Mouse (Mus musculus): ENCODE results near the gene Nek9. TPM values are rescaled to one million over a fixed set of nuclear protein-coding genes. Genes with fewer than 3 reads are reported as not detected.

Gene Nek9
- 26.4 and 28.7 TPM in 2 replicates for polyA plus RNA-seq (2015; fragmentation: Nextera tagmentation; extraction: Ambion mirVana)

DNA sequence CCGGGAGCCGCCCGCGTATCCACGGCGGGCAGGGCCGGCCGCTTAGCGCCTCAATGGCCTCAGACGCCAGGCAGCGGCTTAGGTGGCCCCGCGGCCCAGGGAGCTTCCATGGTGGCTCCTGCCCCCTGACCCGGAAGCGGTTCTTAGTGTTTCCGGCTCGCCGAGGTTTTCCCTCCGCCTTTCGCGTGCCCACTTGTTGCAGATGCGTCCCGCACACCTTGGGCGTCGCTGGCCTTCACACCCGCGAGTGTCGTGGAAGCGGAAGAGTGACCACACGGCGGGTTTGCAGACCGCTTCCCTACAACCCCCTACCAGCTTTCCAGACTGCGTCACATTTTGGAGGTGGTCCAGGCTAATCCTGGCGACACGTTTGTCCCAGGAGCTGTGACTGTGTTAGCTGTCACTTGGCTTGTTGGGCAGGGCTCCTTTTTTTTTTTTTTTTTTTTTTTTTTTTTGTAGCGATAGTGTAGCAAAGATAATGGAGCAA, at the start of gene Nek9:
Gene Nek9 (minus strand): TSS at position 120 of the 487 bp plus-strand sequence.
- Histone ChIP-seq H3K4me1 (peaks cover 17% of the 10 kb centered on the region), H3K27me3 (no peaks in the 10 kb centered on the region), H3K27ac (peak within 1 kb of the TSS; percentile 90), H3K4me3 (peak within 1 kb of the TSS; percentile 97), H3K4me2 (peak within 1 kb of the TSS; percentile 68), H3K9me3 (no peaks in the 10 kb centered on the region), H3K9ac (peak within 1 kb of the TSS; percentile 99), H3K36me3 (peaks cover 22% of the 10 kb centered on the region)
- ATAC-seq (ENCODE audit: insufficient number of reproducible peaks, insufficient read depth, low FRiP score, low TSS enrichment, low read depth) = peak; percentile 59; the same call in 1 of the 2 replicates
- WGBS = under 1% methylated on average over 36 of the region's 36 CpGs

- no peaks in the 10 kb centered on the region for H3K36me3 ChIP-seq
- H3K27ac ChIP-seq = no peak overlapping the region
- H3K9me3 ChIP-seq = no peaks in the 10 kb centered on the region
- 56% methylated on average over 5 of the region's 5 CpGs for WGBS
- ATAC-seq (ENCODE audit: insufficient number of reproducible peaks, insufficient read depth, low FRiP score, low TSS enrichment, low read depth) = no peak
- H3K27me3 ChIP-seq = no peaks in the 10 kb centered on the region
- no peak overlapping the region for H3K4me2 ChIP-seq
- no peak overlapping the region for H3K4me3 ChIP-seq
- no peak overlapping the region for H3K9ac ChIP-seq
- H3K4me1 ChIP-seq = peaks cover 4% of the 10 kb centered on the region; the same call in 1 of the 2 replicates
Measured at GRCm38 (mm10) chr12:85385995-85386375, 46.8 kb upstream of the Nek9 start.

DNA sequence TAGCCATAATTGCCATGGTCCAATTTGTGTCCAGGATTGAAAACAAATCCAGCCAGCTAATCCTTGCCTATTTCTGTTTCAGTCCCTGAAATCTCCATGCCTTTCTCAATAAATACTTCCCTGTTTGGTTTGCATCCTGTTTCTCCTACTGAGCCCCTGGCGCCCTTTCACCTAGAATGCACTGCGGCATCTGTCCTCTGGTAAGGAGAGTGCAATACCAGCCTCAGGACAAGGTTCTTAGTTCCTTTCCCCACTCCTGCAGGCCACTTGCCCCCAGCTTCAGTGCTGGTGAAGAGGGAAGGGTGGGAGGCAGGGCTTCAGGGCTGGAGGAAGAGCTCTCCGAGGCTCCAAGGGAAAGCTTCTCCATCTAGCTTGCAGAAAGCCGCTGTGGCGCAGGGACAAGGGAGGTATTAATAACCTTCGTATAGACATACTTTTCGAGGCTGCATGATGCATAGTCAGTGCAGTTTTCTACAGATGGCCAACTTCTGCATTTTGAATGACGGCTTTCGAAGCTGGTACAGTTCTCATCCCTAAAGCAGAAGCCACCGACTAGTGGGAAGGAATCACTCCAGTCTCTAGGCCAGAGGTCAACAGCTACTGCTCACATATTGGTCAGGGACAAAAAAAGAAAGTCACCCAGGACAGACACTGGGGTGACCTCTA, 46.3 kb upstream of the Nek9 start:
- H3K36me3 ChIP-seq = no peaks in the 10 kb centered on the region
- H3K4me2 ChIP-seq = no peak overlapping the region
- H3K27ac ChIP-seq = no peak overlapping the region
- H3K9ac ChIP-seq = no peak overlapping the region
- 73% methylated on average over 10 of the region's 10 CpGs for WGBS
- no peak overlapping the region for H3K4me3 ChIP-seq
- H3K9me3 ChIP-seq = no peaks in the 10 kb centered on the region
- no peak for ATAC-seq (ENCODE audit: insufficient number of reproducible peaks, insufficient read depth, low FRiP score, low TSS enrichment, low read depth)
- H3K4me1 ChIP-seq = peaks cover 4% of the 10 kb centered on the region; the same call in 1 of the 2 replicates
- no peaks in the 10 kb centered on the region for H3K27me3 ChIP-seq

- no peak overlapping the region for H3K9ac ChIP-seq
- no peak overlapping the region for H3K4me3 ChIP-seq
- H3K4me2 ChIP-seq = no peak overlapping the region
- H3K9me3 ChIP-seq = no peaks in the 10 kb centered on the region
- H3K4me1 ChIP-seq = peaks cover 4% of the 10 kb centered on the region; the same call in 1 of the 2 replicates
- H3K27me3 ChIP-seq = no peaks in the 10 kb centered on the region
- ATAC-seq (ENCODE audit: insufficient number of reproducible peaks, insufficient read depth, low FRiP score, low TSS enrichment, low read depth) = no peak
- H3K27ac ChIP-seq = no peak overlapping the region
- WGBS = 73% methylated on average over 14 of the region's 14 CpGs
- no peaks in the 10 kb centered on the region for H3K36me3 ChIP-seq
Measured at GRCm38 (mm10) chr12:85382761-85383680, 43.9 kb upstream of the Nek9 start.

DNA sequence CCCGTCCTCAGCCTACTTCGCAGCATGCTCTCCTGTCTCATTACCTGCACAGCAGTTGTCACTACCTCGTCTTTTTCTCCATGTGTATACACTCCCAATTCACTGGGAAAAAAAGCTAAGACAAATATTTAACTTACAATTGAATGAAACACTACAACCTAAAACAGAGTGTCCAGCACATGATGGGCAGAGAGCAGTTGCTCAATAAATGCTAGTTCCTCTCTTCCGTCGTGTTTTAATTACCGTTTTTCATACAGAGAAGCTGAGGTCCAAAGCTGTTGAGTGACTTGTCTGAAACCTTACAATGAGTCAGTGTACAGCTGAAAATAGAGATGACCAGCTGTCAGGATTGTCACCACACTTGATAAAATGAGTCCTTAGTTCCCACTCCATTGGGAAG, 42.4 kb upstream of the Nek9 start:
- Histone ChIP-seq H3K4me1 (peaks cover 4% of the 10 kb centered on the region; the same call in 1 of the 2 replicates), H3K4me3 (no peak overlapping the region), H3K36me3 (no peaks in the 10 kb centered on the region), H3K4me2 (no peak overlapping the region), H3K9me3 (no peaks in the 10 kb centered on the region), H3K27ac (no peak overlapping the region), H3K9ac (no peak overlapping the region), H3K27me3 (no peaks in the 10 kb centered on the region)
- WGBS = 90% methylated on average over 6 of the region's 6 CpGs
- no peak for ATAC-seq (ENCODE audit: insufficient number of reproducible peaks, insufficient read depth, low FRiP score, low TSS enrichment, low read depth)

DNA sequence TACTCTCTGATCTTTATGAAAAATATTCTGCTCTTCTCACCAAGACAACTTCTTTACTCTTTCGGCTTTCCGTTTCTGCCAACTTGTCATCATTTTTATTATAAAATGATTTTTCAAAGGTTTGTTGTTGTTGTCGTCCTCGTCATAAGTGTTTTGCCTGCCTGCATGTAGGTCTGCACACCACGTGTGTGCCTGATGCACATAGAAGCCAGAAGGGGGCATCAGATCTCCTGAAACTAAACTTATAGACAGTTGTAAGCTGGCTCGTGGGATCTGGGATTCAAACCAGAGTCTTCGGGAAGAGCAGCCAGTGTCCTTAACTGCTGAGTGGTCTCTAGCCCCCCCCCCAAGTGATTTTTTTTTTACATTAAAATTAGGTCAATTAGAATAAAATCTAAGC, 41.8 kb upstream of the Nek9 start:
- whole genome bisulfite sequencing = 71% methylated on average over 7 of the region's 7 CpGs
- Histone ChIP-seq H3K9ac (no peak overlapping the region), H3K4me2 (no peak overlapping the region), H3K27me3 (no peaks in the 10 kb centered on the region), H3K9me3 (no peaks in the 10 kb centered on the region), H3K27ac (no peak overlapping the region), H3K4me1 (peaks cover 4% of the 10 kb centered on the region; the same call in 1 of the 2 replicates), H3K36me3 (no peaks in the 10 kb centered on the region), H3K4me3 (no peak overlapping the region)
- ATAC-seq (ENCODE audit: insufficient number of reproducible peaks, insufficient read depth, low FRiP score, low TSS enrichment, low read depth) = no peak

- no peak for ATAC-seq (ENCODE audit: insufficient number of reproducible peaks, insufficient read depth, low FRiP score, low TSS enrichment, low read depth)
- no peaks in the 10 kb centered on the region for H3K9me3 ChIP-seq
- H3K27ac ChIP-seq = no peak overlapping the region
- no peaks in the 10 kb centered on the region for H3K27me3 ChIP-seq
- H3K36me3 ChIP-seq = no peaks in the 10 kb centered on the region
- H3K4me2 ChIP-seq = no peak overlapping the region
- H3K9ac ChIP-seq = no peak overlapping the region
- H3K4me1 ChIP-seq = peaks cover 1% of the 10 kb centered on the region; the same call in 1 of the 2 replicates
- no peak overlapping the region for H3K4me3 ChIP-seq
- 62% methylated on average over 1 of the region's 1 CpGs for WGBS
Measured at GRCm38 (mm10) chr12:85380308-85380707, 41.1 kb upstream of the Nek9 start.

GRCm38 (mm10) chr12:85378271-85378670, 39.1 kb upstream of the Nek9 start:
- no peak for ATAC-seq (ENCODE audit: insufficient number of reproducible peaks, insufficient read depth, low FRiP score, low TSS enrichment, low read depth)
- 80% methylated on average over 2 of the region's 2 CpGs for WGBS

GRCm38 (mm10) chr12:85374561-85375272, 35.6 kb upstream of the Nek9 start, which contains the start of gene Tmed10:
Tmed10 (minus strand) TSS chr12:85374847.
- peak within 1 kb of the TSS; percentile 93 for H3K9ac ChIP-seq
- H3K4me1 ChIP-seq = peaks cover 22% of the 10 kb centered on the region
- peak within 1 kb of the TSS; percentile 86 for H3K27ac ChIP-seq
- H3K4me2 ChIP-seq = peak within 1 kb of the TSS; percentile 77
- H3K4me3 ChIP-seq = peak within 1 kb of the TSS; percentile 81
- no peaks in the 10 kb centered on the region for H3K27me3 ChIP-seq
- H3K9me3 ChIP-seq = no peaks in the 10 kb centered on the region
- WGBS = under 1% methylated on average over 37 of the region's 37 CpGs
- no peaks in the 10 kb centered on the region for H3K36me3 ChIP-seq
- ATAC-seq (ENCODE audit: insufficient number of reproducible peaks, insufficient read depth, low FRiP score, low TSS enrichment, low read depth) = peak; percentile 93

More at GRCm38 (mm10) chr12:85378271-85378670, 39.1 kb upstream of the Nek9 start:
- Histone ChIP-seq H3K36me3 (no peaks in the 10 kb centered on the region), H3K4me1 (peaks cover 4% of the 10 kb centered on the region), H3K4me2 (no peak overlapping the region), H3K27ac (no peak overlapping the region), H3K9me3 (no peaks in the 10 kb centered on the region), H3K9ac (no peak overlapping the region), H3K4me3 (no peak overlapping the region), H3K27me3 (no peaks in the 10 kb centered on the region)

GRCm38 (mm10) chr12:85373591-85374560, 34.7 kb upstream of the Nek9 start:
- H3K4me1 ChIP-seq = peaks cover 22% of the 10 kb centered on the region
- no peaks in the 10 kb centered on the region for H3K27me3 ChIP-seq
- H3K9me3 ChIP-seq = no peaks in the 10 kb centered on the region
- ATAC-seq (ENCODE audit: insufficient number of reproducible peaks, insufficient read depth, low FRiP score, low TSS enrichment, low read depth) = peak; percentile 82
- H3K36me3 ChIP-seq = no peaks in the 10 kb centered on the region
- H3K4me3 ChIP-seq = peak overlapping the region; percentile 81
- peak overlapping the region; percentile 93 for H3K9ac ChIP-seq
- peak overlapping the region; percentile 86 for H3K27ac ChIP-seq
- peak overlapping the region; percentile 77 for H3K4me2 ChIP-seq
- WGBS = under 1% methylated on average over 50 of the region's 53 CpGs
